Mouse (Mus musculus): ENCODE measurements around the gene Btbd1. TPM values are rescaled to one million over a fixed set of nuclear protein-coding genes. Genes with fewer than 3 reads are reported as not detected.

Gene Btbd1
- polyA plus RNA-seq, 2 experiments, result 62.1 to 86.3 TPM

- DNase-seq (ENCODE audit: low spot score) (no peak), ATAC-seq (ENCODE audit: low FRiP score, low read depth) (no peak)
- Histone ChIP-seq H3K27ac (replicated peaks; ENCODE audit: low read depth, low read length) (no peak overlapping the region), H3K9me3 (ENCODE audit: control insufficient read depth, low read length) (no peaks in the 10 kb centered on the region), H3K4me2 (replicated peaks; ENCODE audit: low read depth, low read length, severe bottlenecking) (peak overlapping the region; percentile 88; the same call in 1 of the 2 replicates), H3K36me3 (ENCODE audit: control insufficient read depth, insufficient read depth, low read length) (no peaks in the 10 kb centered on the region), H3K9ac (ENCODE audit: low read depth, low read length, severe bottlenecking) (no peak overlapping the region), H3K4me3 (replicated peaks; ENCODE audit: low read length) (peak overlapping the region; percentile 60), H3K27me3 (ENCODE audit: control insufficient read depth, insufficient read depth, low read length) (peaks cover 18% of the 10 kb centered on the region), H3K4me1 (ENCODE audit: control insufficient read depth, insufficient read depth, low read length) (peaks cover 5% of the 10 kb centered on the region; the same call in 1 of the 2 replicates)
- TF ChIP-seq POLR2A (IDR thresholded peaks at IDR 0.05; ENCODE audit: borderline replicate concordance, extremely low read depth, insufficient read depth, insufficient read length), result no peak
- 8% methylated on average over 9 of the region's 9 CpGs for WGBS
Observed at GRCm38 (mm10) chr7:81858236-81858635, 29.0 kb upstream of the Btbd1 start.

DNA sequence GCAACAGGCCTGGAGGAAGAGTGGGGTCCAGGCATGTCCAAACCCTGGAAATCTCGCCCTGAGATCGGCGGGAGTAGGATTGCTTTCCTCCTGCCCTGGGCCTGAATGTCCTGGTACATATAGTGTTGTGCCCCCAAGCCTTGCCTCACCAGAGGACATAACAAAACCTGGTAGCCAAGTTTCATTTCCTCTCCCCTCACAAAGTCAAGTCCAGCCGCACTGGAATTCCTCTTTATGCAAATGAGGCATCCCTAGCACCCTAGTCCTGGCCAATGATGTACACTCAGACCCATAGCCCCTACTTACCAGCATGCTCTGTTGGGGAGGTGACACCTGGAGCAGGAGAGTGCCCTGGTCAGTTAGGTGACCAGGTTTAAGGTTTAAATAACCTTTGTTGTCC, 27.0 kb upstream of the Btbd1 start:
- peaks cover 18% of the 10 kb centered on the region for H3K27me3 ChIP-seq (ENCODE audit: control insufficient read depth, insufficient read depth, low read length)
- peaks cover 5% of the 10 kb centered on the region; the same call in 1 of the 2 replicates for H3K4me1 ChIP-seq (ENCODE audit: control insufficient read depth, insufficient read depth, low read length)
- no peaks in the 10 kb centered on the region for H3K36me3 ChIP-seq (ENCODE audit: control insufficient read depth, insufficient read depth, low read length)
- no peak overlapping the region for H3K27ac ChIP-seq (replicated peaks; ENCODE audit: low read depth, low read length)
- no peaks in the 10 kb centered on the region for H3K9me3 ChIP-seq (ENCODE audit: control insufficient read depth, low read length)
- WGBS, result 62% methylated on average over 4 of the region's 4 CpGs
- no peak for TF ChIP-seq POLR2A (IDR thresholded peaks at IDR 0.05; ENCODE audit: borderline replicate concordance, extremely low read depth, insufficient read depth, insufficient read length)
- DNase-seq (ENCODE audit: low spot score) (no peak), ATAC-seq (ENCODE audit: low FRiP score, low read depth) (no peak)
- H3K4me2 ChIP-seq (replicated peaks; ENCODE audit: low read depth, low read length, severe bottlenecking), result no peak overlapping the region
- no peak overlapping the region for H3K9ac ChIP-seq (ENCODE audit: low read depth, low read length, severe bottlenecking)
- H3K4me3 ChIP-seq (replicated peaks; ENCODE audit: low read length), result no peak overlapping the region

- H3K9ac ChIP-seq (ENCODE audit: low read depth, low read length, severe bottlenecking), result no peak within 1 kb of the TSS
- peaks cover 18% of the 10 kb centered on the region for H3K27me3 ChIP-seq (ENCODE audit: control insufficient read depth, insufficient read depth, low read length)
- H3K4me1 ChIP-seq (ENCODE audit: control insufficient read depth, insufficient read depth, low read length), result peaks cover 5% of the 10 kb centered on the region; the same call in 1 of the 2 replicates
- ATAC-seq (ENCODE audit: low FRiP score, low read depth) (no peak), DNase-seq (ENCODE audit: low spot score) (no peak)
- TF ChIP-seq POLR2A (IDR thresholded peaks at IDR 0.05; ENCODE audit: borderline replicate concordance, extremely low read depth, insufficient read depth, insufficient read length), result no peak
- H3K27ac ChIP-seq (replicated peaks; ENCODE audit: low read depth, low read length), result no peak within 1 kb of the TSS
- no peaks in the 10 kb centered on the region for H3K9me3 ChIP-seq (ENCODE audit: control insufficient read depth, low read length)
- no peaks in the 10 kb centered on the region for H3K36me3 ChIP-seq (ENCODE audit: control insufficient read depth, insufficient read depth, low read length)
- H3K4me2 ChIP-seq (replicated peaks; ENCODE audit: low read depth, low read length, severe bottlenecking), result no peak within 1 kb of the TSS
- no peak within 1 kb of the TSS for H3K4me3 ChIP-seq (replicated peaks; ENCODE audit: low read length)
- 88% methylated on average over 1 of the region's 1 CpGs for WGBS
Observed at GRCm38 (mm10) chr7:81855694-81856093, 26.5 kb upstream of the Btbd1 start, which contains the start of gene Gm10160. Gm10160 (minus strand) TSS chr7:81855794.

GRCm38 (mm10) chr7:81854568-81855307, 25.5 kb upstream of the Btbd1 start:
- 65% methylated on average over 8 of the region's 8 CpGs for WGBS
- peak; percentile 69 for DNase-seq (ENCODE audit: low spot score)
- no peak overlapping the region for H3K27ac ChIP-seq (replicated peaks; ENCODE audit: low read depth, low read length)
- peaks cover 4% of the 10 kb centered on the region; the same call in 1 of the 2 replicates for H3K4me1 ChIP-seq (ENCODE audit: control insufficient read depth, insufficient read depth, low read length)
- no peak overlapping the region for H3K9ac ChIP-seq (ENCODE audit: low read depth, low read length, severe bottlenecking)
- no peak overlapping the region for H3K4me2 ChIP-seq (replicated peaks; ENCODE audit: low read depth, low read length, severe bottlenecking)
- no peaks in the 10 kb centered on the region for H3K9me3 ChIP-seq (ENCODE audit: control insufficient read depth, low read length)
- TF ChIP-seq POLR2A (IDR thresholded peaks at IDR 0.05; ENCODE audit: borderline replicate concordance, extremely low read depth, insufficient read depth, insufficient read length), result no peak
- H3K27me3 ChIP-seq (ENCODE audit: control insufficient read depth, insufficient read depth, low read length), result peaks cover 17% of the 10 kb centered on the region
- no peaks in the 10 kb centered on the region for H3K36me3 ChIP-seq (ENCODE audit: control insufficient read depth, insufficient read depth, low read length)
- no peak overlapping the region for H3K4me3 ChIP-seq (replicated peaks; ENCODE audit: low read length)
- ATAC-seq (ENCODE audit: low FRiP score, low read depth), result peak; percentile 67

DNA sequence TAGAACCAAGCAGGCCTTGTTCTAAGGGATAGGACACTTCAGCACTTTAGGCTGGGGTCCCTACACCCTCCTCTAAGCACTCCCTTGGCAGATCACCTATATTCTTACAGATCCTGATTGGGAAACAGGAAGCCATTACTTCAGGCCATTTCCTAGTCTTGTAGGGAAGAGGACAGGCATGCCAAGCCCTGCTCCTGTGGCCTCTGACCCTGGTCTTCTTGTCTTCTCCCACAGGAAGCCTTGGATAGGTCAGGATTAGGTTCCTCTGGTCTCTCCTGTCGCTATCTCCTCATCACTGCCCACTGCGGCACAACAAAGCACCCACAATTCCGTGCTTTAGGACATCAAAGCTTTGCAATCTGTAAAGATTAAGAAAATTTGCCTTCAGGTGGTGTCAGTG, 22.5 kb upstream of the Btbd1 start:
- ATAC-seq (ENCODE audit: low FRiP score, low read depth) (no peak), DNase-seq (ENCODE audit: low spot score) (no peak)
- Histone ChIP-seq H3K4me3 (replicated peaks; ENCODE audit: low read length) (no peak overlapping the region), H3K27me3 (ENCODE audit: control insufficient read depth, insufficient read depth, low read length) (no peaks in the 10 kb centered on the region), H3K9ac (ENCODE audit: low read depth, low read length, severe bottlenecking) (no peak overlapping the region), H3K27ac (replicated peaks; ENCODE audit: low read depth, low read length) (no peak overlapping the region), H3K4me1 (ENCODE audit: control insufficient read depth, insufficient read depth, low read length) (0 out of 2 replicates have a peak, but pooled peaks cover 2% of the 10 kb centered on the region), H3K4me2 (replicated peaks; ENCODE audit: low read depth, low read length, severe bottlenecking) (no peak overlapping the region), H3K9me3 (ENCODE audit: control insufficient read depth, low read length) (no peaks in the 10 kb centered on the region), H3K36me3 (ENCODE audit: control insufficient read depth, insufficient read depth, low read length) (no peaks in the 10 kb centered on the region)
- no peak for TF ChIP-seq POLR2A (IDR thresholded peaks at IDR 0.05; ENCODE audit: borderline replicate concordance, extremely low read depth, insufficient read depth, insufficient read length)
- WGBS, result 72% methylated on average over 3 of the region's 3 CpGs
